Mouse (Mus musculus) monocyte, adult 2 months (primary cell): ENCODE results near the gene Card6.
"Not testable (repeated sequence)": the region's sequence is repeated elsewhere in the genome, so short reads cannot be mapped to it uniquely, and the experiment has no call there.

Source experiments
- DNase-seq, 2 experiments: peaks; one replicate each; pipeline ENCODE4 v3.0.0; 2022; ENCODE audit warnings: low spot score in 2 of 2, low read depth in 1 of 2

Gene Card6

GRCm38 (mm10) chr15:5130887-5131668 lies 22.7 kb upstream of the Card6 start:
- DNase-seq, result not testable (repeated sequence)

- DNase-seq, result no peak
Observed at GRCm38 (mm10) chr15:5129111-5129805, 20.9 kb upstream of the Card6 start.

GRCm38 (mm10) chr15:5128176-5128940 lies 20.0 kb upstream of the Card6 start:
- no peak for DNase-seq

GRCm38 (mm10) chr15:5127487-5127886 lies 19.1 kb upstream of the Card6 start:
- no peak for DNase-seq

- DNase-seq, result no peak
Observed at GRCm38 (mm10) chr15:5126456-5126855, 18.1 kb upstream of the Card6 start.

GRCm38 (mm10) chr15:5121535-5122313 lies 13.4 kb upstream of the Card6 start:
- no peak for DNase-seq

- DNase-seq, result no peak
Observed at GRCm38 (mm10) chr15:5119707-5120106, 11.4 kb upstream of the Card6 start.

GRCm38 (mm10) chr15:5119192-5119591 lies 10.9 kb upstream of the Card6 start:
- no peak for DNase-seq

GRCm38 (mm10) chr15:5118626-5119025 lies 10.3 kb upstream of the Card6 start:
- DNase-seq, result no peak

- no peak for DNase-seq
Observed at GRCm38 (mm10) chr15:5117031-5117601, 8.8 kb upstream of the Card6 start.

GRCm38 (mm10) chr15:5116270-5117030 lies 8.1 kb upstream of the Card6 start, which contains the start of gene Rpl37:
Gene Rpl37 (plus strand): TSS chr15:5116645.
- peak; percentile 98 to 99 for DNase-seq

GRCm38 (mm10) chr15:5115173-5115572 lies 6.8 kb upstream of the Card6 start:
- DNase-seq, result no peak

GRCm38 (mm10) chr15:5112651-5113050 lies 4.3 kb upstream of the Card6 start:
- DNase-seq, result no peak

- no peak for DNase-seq
Observed at GRCm38 (mm10) chr15:5108655-5109040, 309 bp upstream of the Card6 start.

- DNase-seq, result no peak
Observed at GRCm38 (mm10) chr15:5106293-5106692, 2.0 kb downstream of the Card6 start.

- DNase-seq, result no peak
Observed at GRCm38 (mm10) chr15:5105891-5106290, 2.4 kb downstream of the Card6 start.

- no peak for DNase-seq
Observed at GRCm38 (mm10) chr15:5102312-5102711, 6.0 kb downstream of the Card6 start.

GRCm38 (mm10) chr15:5097376-5097775 lies 11.0 kb downstream of the Card6 start:
- DNase-seq, result no peak

- DNase-seq, result no peak
Observed at GRCm38 (mm10) chr15:5095534-5096301, 12.6 kb downstream of the Card6 start.
